Mouse (Mus musculus) thymus, adult 2 months (tissue): ENCODE measurements around the gene C9orf72. TPM values are rescaled to one million over a fixed set of nuclear protein-coding genes. Genes with fewer than 3 reads are reported as not detected.

ENCODE experiments used
- DNase-seq: peaks from one replicate; pipeline ENCODE4 v3.0.0; 2021
- H3K27ac ChIP-seq: fragments of 200-500 bp; 2 replicates; pipeline ENCODE4 v1.5.1; 2012; ENCODE audit warnings: low read length, control low read depth; ENCODE audit not compliant: control insufficient read depth, insufficient read depth
- H3K27me3 ChIP-seq: fragments of 200-500 bp; 2 replicates; pipeline ENCODE4 v1.6.1; 2012; ENCODE audit warnings: mild to moderate bottlenecking, low read length, moderate library complexity, mixed read lengths; ENCODE audit not compliant: control insufficient read depth, insufficient read depth
- H3K36me3 ChIP-seq: fragments of 200-500 bp; 2 replicates; pipeline ENCODE4 v1.6.1; 2012; ENCODE audit warnings: mild to moderate bottlenecking, low read length, moderate library complexity; ENCODE audit not compliant: control insufficient read depth, insufficient read depth
- H3K4me1 ChIP-seq: fragments of 200-500 bp; replicated peaks from 2 replicates; pipeline ENCODE4 v1.6.1; 2012; ENCODE audit warnings: low read length; ENCODE audit not compliant: control insufficient read depth, insufficient read depth
- H3K4me3 ChIP-seq: fragments of 200-500 bp; 2 replicates; pipeline ENCODE4 v1.5.1; 2012; ENCODE audit warnings: mild to moderate bottlenecking, low read length, control low read depth, moderate library complexity; ENCODE audit not compliant: control insufficient read depth, insufficient read depth
- CTCF ChIP-seq: fragments of 200-500 bp; IDR thresholded peaks from 2 replicates; pipeline ENCODE4 v1.5.1; 2012; ENCODE audit warnings: mild to moderate bottlenecking, control low read depth, low read length, moderate library complexity, borderline replicate concordance; ENCODE audit not compliant: control insufficient read depth, poor library complexity, insufficient read depth; ENCODE audit errors: extremely low read depth
- POLR2A ChIP-seq: fragments of 200-500 bp; IDR thresholded peaks from 2 replicates; pipeline ENCODE4 v1.6.1; 2012; ENCODE audit warnings: mild to moderate bottlenecking, low read length, control low read depth, moderate library complexity; ENCODE audit not compliant: control insufficient read depth, poor library complexity, insufficient read depth; ENCODE audit errors: extremely low read depth
- WGBS: fragments of 180-500 bp; shearing (Covaris S2); methylation state at CpG from one replicate; pipeline ENCODE4 v1.1.7; 2018; 5-methylcytosine and 5-hydroxymethylcytosine counted together
- polyA plus RNA-seq: library from polyadenylated mRNA; depleted of rRNA; stranded (reverse); fragments of >200 nt; gene quantifications from 2 replicates; pipeline ENCODE4 v1.2.3, GENCODE M21; 2012

The C9orf72 gene
- polyA plus RNA-seq, 1 experiment = 9.3 TPM

GRCm38 (mm10) chr4:35220108-35220731, 5.8 kb downstream of the C9orf72 start:
- H3K4me3 ChIP-seq = no peak overlapping the region
- peaks cover 4% of the 10 kb centered on the region for H3K4me1 ChIP-seq
- H3K36me3 ChIP-seq = no peaks in the 10 kb centered on the region
- TF ChIP-seq CTCF = no peak
- no peak for TF ChIP-seq POLR2A
- H3K27me3 ChIP-seq = no peaks in the 10 kb centered on the region
- no peak overlapping the region for H3K27ac ChIP-seq
- 92% methylated on average over 6 of the region's 6 CpGs for WGBS
- DNase-seq = no peak

GRCm38 (mm10) chr4:35204659-35205058, 21.3 kb downstream of the C9orf72 start:
- DNase-seq = no peak
- Histone ChIP-seq H3K4me1 (no peaks in the 10 kb centered on the region), H3K27me3 (no peaks in the 10 kb centered on the region), H3K27ac (no peak overlapping the region), H3K36me3 (no peaks in the 10 kb centered on the region), H3K4me3 (no peak overlapping the region)
- WGBS = 95% methylated on average over 7 of the region's 7 CpGs
- TF ChIP-seq POLR2A (no peak), CTCF (no peak)

- 97% methylated on average over 2 of the region's 2 CpGs for WGBS
- no peak for DNase-seq
Observed at GRCm38 (mm10) chr4:35203724-35204123, 22.3 kb downstream of the C9orf72 start.

GRCm38 (mm10) chr4:35201700-35202099, 24.3 kb downstream of the C9orf72 start:
- H3K27ac ChIP-seq = no peak overlapping the region
- H3K4me3 ChIP-seq = no peak overlapping the region
- TF ChIP-seq CTCF (no peak), POLR2A (no peak)
- no peaks in the 10 kb centered on the region for H3K36me3 ChIP-seq
- no peak for DNase-seq
- 97% methylated on average over 5 of the region's 5 CpGs for WGBS
- no peaks in the 10 kb centered on the region for H3K27me3 ChIP-seq
- no peaks in the 10 kb centered on the region for H3K4me1 ChIP-seq

More at GRCm38 (mm10) chr4:35203724-35204123, 22.3 kb downstream of the C9orf72 start:
- Histone ChIP-seq H3K4me1 (no peaks in the 10 kb centered on the region), H3K4me3 (no peak overlapping the region), H3K27ac (no peak overlapping the region), H3K27me3 (no peaks in the 10 kb centered on the region), H3K36me3 (no peaks in the 10 kb centered on the region)
- TF ChIP-seq CTCF (no peak), POLR2A (no peak)

- H3K4me3 ChIP-seq = no peak overlapping the region
- H3K4me1 ChIP-seq = no peaks in the 10 kb centered on the region
- no peak overlapping the region for H3K27ac ChIP-seq
- WGBS = 60% methylated on average over 7 of the region's 7 CpGs
- no peak for DNase-seq
- H3K36me3 ChIP-seq = no peaks in the 10 kb centered on the region
- H3K27me3 ChIP-seq = no peaks in the 10 kb centered on the region
- no peak for TF ChIP-seq CTCF
- TF ChIP-seq POLR2A = no peak
Observed at GRCm38 (mm10) chr4:35192725-35193124, 33.2 kb downstream of the C9orf72 start.

GRCm38 (mm10) chr4:35189794-35190193, 36.2 kb downstream of the C9orf72 start:
- no peak for DNase-seq
- Histone ChIP-seq H3K4me1 (no peaks in the 10 kb centered on the region), H3K27ac (no peak overlapping the region), H3K27me3 (no peaks in the 10 kb centered on the region), H3K4me3 (no peak overlapping the region), H3K36me3 (no peaks in the 10 kb centered on the region)
- no peak for TF ChIP-seq POLR2A
- 87% methylated on average over 5 of the region's 5 CpGs for WGBS
